Mouse (Mus musculus) CH12.LX (cell line): ENCODE results near the gene Prima1. TPM values are rescaled to one million over a fixed set of nuclear protein-coding genes. Genes with fewer than 3 reads are reported as not detected.

Source experiments
- DNase-seq: peaks from one replicate; pipeline ENCODE4 v3.0.0-alpha.2; 2013; ENCODE audit errors: extremely low read depth
- H3K27ac ChIP-seq: 2 replicates; pipeline ENCODE4 v1.5.1; 2012; ENCODE audit warnings: low read depth, mild to moderate bottlenecking, control low read depth, moderate library complexity; ENCODE audit not compliant: insufficient read depth
- H3K27me3 ChIP-seq: replicated peaks from 2 replicates; pipeline ENCODE3; 2012; ENCODE audit warnings: inconsistent platforms
- H3K36me3 ChIP-seq, 2 experiments: replicated peaks in 1 of 2; 2 replicates each; pipeline versions ENCODE3 to v1.6.1; 2012; ENCODE audit warnings: inconsistent platforms in 1 of 2, low read length in 1 of 2, mild to moderate bottlenecking in 1 of 2, mixed read lengths in 1 of 2, moderate library complexity in 1 of 2; ENCODE audit not compliant: control insufficient read depth in 1 of 2, insufficient read depth in 1 of 2
- H3K4me1 ChIP-seq, 2 experiments: 2 replicates each; pipeline ENCODE4 v1.6.1; 2012; ENCODE audit warnings: inconsistent platforms in 1 of 2, moderate library complexity in 1 of 2; ENCODE audit not compliant: insufficient read depth in 2 of 2, control insufficient read depth in 1 of 2
- H3K4me2 ChIP-seq: 2 replicates; pipeline ENCODE4 v1.6.1; 2012; ENCODE audit warnings: low read depth, mild to moderate bottlenecking, control low read depth; ENCODE audit not compliant: poor library complexity, insufficient read depth, severe bottlenecking
- H3K4me3 ChIP-seq, 3 experiments: fragments of 150-350 bp in 1 of 3; sonication (generic) in 1 of 3; replicated peaks in 1 of 3; 2 replicates each; pipeline versions ENCODE3 to v1.5.1; 2011 to 2012; ENCODE audit warnings: low read depth in 2 of 3, low read length in 2 of 3, mild to moderate bottlenecking in 2 of 3, moderate library complexity in 2 of 3, control low read depth in 1 of 3, improper control_type of control experiment in 1 of 3, inconsistent platforms in 1 of 3, mixed read lengths in 1 of 3; ENCODE audit not compliant: poor library complexity in 1 of 3
- H3K79me2 ChIP-seq: replicated peaks from 2 replicates; pipeline ENCODE4 v1.6.1; 2012; ENCODE audit warnings: mild to moderate bottlenecking, moderate library complexity; ENCODE audit not compliant: control insufficient read depth, poor library complexity, insufficient read depth, severe bottlenecking; ENCODE audit errors: extremely low read depth
- H3K9ac ChIP-seq: 2 replicates; pipeline ENCODE4 v1.6.1; 2012; ENCODE audit warnings: low read depth, mild to moderate bottlenecking, control low read depth, moderate library complexity; ENCODE audit not compliant: insufficient read depth
- H3K9me3 ChIP-seq: replicated peaks from 2 replicates; pipeline ENCODE3; 2012; ENCODE audit warnings: low read length, inconsistent platforms, mixed read lengths
- BHLHE40 ChIP-seq: IDR thresholded peaks from 2 replicates; pipeline ENCODE4 v1.6.1; 2011; ENCODE audit warnings: mild to moderate bottlenecking, low read depth, low read length, improper control_type of control experiment
- CHD2 ChIP-seq: IDR thresholded peaks from 2 replicates; pipeline ENCODE4 v1.6.1; 2011; ENCODE audit warnings: low read length, improper control_type of control experiment
- CTCF ChIP-seq, 2 experiments: IDR thresholded peaks in 1 of 2; conservative IDR thresholded peaks in 1 of 2; 2 replicates each; pipeline ENCODE4 v1.5.1; 2011 to 2012; ENCODE audit warnings: low read depth in 2 of 2, low read length in 2 of 2, improper control_type of control experiment in 1 of 2, inconsistent platforms in 1 of 2, mild to moderate bottlenecking in 1 of 2, moderate library complexity in 1 of 2
- EP300 ChIP-seq: IDR thresholded peaks from 2 replicates; pipeline ENCODE4 v1.6.1; 2011; ENCODE audit warnings: low read length, improper control_type of control experiment
- IRF4 ChIP-seq: IDR thresholded peaks from 2 replicates; pipeline ENCODE4 v1.6.1; 2014; ENCODE audit warnings: low read depth, mild to moderate bottlenecking, inconsistent platforms, low read length, improper control_type of control experiment
- JUN ChIP-seq: IDR thresholded peaks from 2 replicates; pipeline ENCODE4 v1.6.1; 2011; ENCODE audit warnings: low read depth, mild to moderate bottlenecking, low read length, improper control_type of control experiment, moderate library complexity; ENCODE audit not compliant: insufficient read depth
- JUND ChIP-seq: conservative IDR thresholded peaks from 2 replicates; pipeline ENCODE4 v1.6.1; 2011; ENCODE audit warnings: low read depth, low read length, improper control_type of control experiment
- KAT2A ChIP-seq: IDR thresholded peaks from 2 replicates; pipeline ENCODE4 v1.6.1; 2012; ENCODE audit warnings: low read length, improper control_type of control experiment, inconsistent platforms; ENCODE audit not compliant: insufficient replicate concordance
- MAFK ChIP-seq: IDR thresholded peaks from 2 replicates; pipeline ENCODE4 v1.6.1; 2011; ENCODE audit warnings: low read length, improper control_type of control experiment; ENCODE audit not compliant: insufficient replicate concordance
- MYC ChIP-seq: IDR thresholded peaks from 2 replicates; pipeline ENCODE4 v1.6.1; 2011; ENCODE audit warnings: low read depth, mild to moderate bottlenecking, improper control_type of control experiment, low read length
- NELFE ChIP-seq: IDR thresholded peaks from 2 replicates; pipeline ENCODE4 v1.6.1; 2011; ENCODE audit warnings: low read depth, low read length, improper control_type of control experiment
- POLR2AphosphoS2 ChIP-seq: IDR thresholded peaks from 2 replicates; pipeline ENCODE4 v1.6.1; 2011; ENCODE audit warnings: low read depth, low read length, improper control_type of control experiment
- RAD21 ChIP-seq: IDR thresholded peaks from 2 replicates; pipeline ENCODE4 v1.6.1; 2011; ENCODE audit warnings: low read depth, mild to moderate bottlenecking, low read length, improper control_type of control experiment, moderate library complexity
- SMC3 ChIP-seq: IDR thresholded peaks from 2 replicates; pipeline ENCODE4 v1.6.1; 2011; ENCODE audit warnings: low read depth, low read length, improper control_type of control experiment
- TBP ChIP-seq: conservative IDR thresholded peaks from 2 replicates; pipeline ENCODE4 v1.6.1; 2011; ENCODE audit warnings: low read depth, low read length, improper control_type of control experiment
- UBTF ChIP-seq: IDR thresholded peaks from 2 replicates; pipeline ENCODE4 v1.6.1; 2012; ENCODE audit warnings: low read depth, mild to moderate bottlenecking, inconsistent platforms, low read length, improper control_type of control experiment, moderate library complexity
- USF2 ChIP-seq: conservative IDR thresholded peaks from 2 replicates; pipeline ENCODE4 v1.6.1; 2011; ENCODE audit warnings: low read depth, low read length, improper control_type of control experiment
- ZKSCAN1 ChIP-seq: IDR thresholded peaks from 2 replicates; pipeline ENCODE4 v1.6.1; 2012; ENCODE audit warnings: low read depth, inconsistent platforms, low read length, improper control_type of control experiment, borderline replicate concordance
- ZNF384 ChIP-seq: IDR thresholded peaks from 2 replicates; pipeline ENCODE4 v1.6.1; 2012; ENCODE audit warnings: low read depth, low read length, improper control_type of control experiment, inconsistent platforms
- dilution Hi-C: fragments of 300-500 bp; cut with MboI; formaldehyde crosslinking; loops from 2 replicates; pipeline ENCODE4 v1.14.3; 2020; ENCODE audit warnings: low sequenced_read_pairs; ENCODE audit not compliant: extremely low pct_unique_long_range_greater_than_20kb, extremely low pct_ligation_motif_present
- in situ Hi-C: fragments of 300-500 bp; cut with MboI; formaldehyde crosslinking; loops from 3 replicates; pipeline ENCODE4 v1.14.3; 2019; ENCODE audit warnings: low sequenced_read_pairs, low pct_ligation_motif_present, low pct_unique_long_range_greater_than_20kb, mixed read lengths
- polyA plus RNA-seq: library from polyadenylated mRNA; unstranded; fragments of >175 nt; gene quantifications from 2 replicates; pipeline ENCODE4 v1.2.1, GENCODE M21; 2012; ENCODE audit warnings: low read depth; ENCODE audit not compliant: insufficient read length
- total RNA-seq, 2 experiments: library from RNA; depleted of rRNA; stranded (reverse); fragments of 300-350 nt in 1 of 2; fragments of >200 nt in 1 of 2; gene quantifications; 2 replicates each; pipeline ENCODE4 v1.2.3; 2012 to 2014

Prima1 gene
- total and polyA plus RNA-seq, 3 experiments = not detected

- in situ Hi-C loops (no loop called here), dilution Hi-C loops (no loop called here)
- Histone ChIP-seq H3K27ac (no peak overlapping the region), H3K4me1 (peaks cover 0 to 33% of the 10 kb centered on the region in 2 experiments; a peak in 2 of 4 replicates), H3K79me2 (no peaks in the 10 kb centered on the region), H3K36me3 (no peaks in the 10 kb centered on the region), H3K27me3 (no peaks in the 10 kb centered on the region), H3K4me3 (no peak overlapping the region), H3K9ac (no peak overlapping the region), H3K4me2 (no peak overlapping the region), H3K9me3 (no peaks in the 10 kb centered on the region)
- no peak for DNase-seq
- TF ChIP-seq SMC3 = no peak
- no peak for TF ChIP-seq MYC
- TF ChIP-seq ZKSCAN1 = no peak
- no peak for TF ChIP-seq NELFE
- no peak for TF ChIP-seq MAFK
- no peak for TF ChIP-seq IRF4
- no peak for TF ChIP-seq KAT2A
- TF ChIP-seq JUND = no peak
- no peak for TF ChIP-seq JUN
- no peak for TF ChIP-seq CTCF (conservative IDR thresholded peaks at IDR 0.05 in 1 of 2, IDR thresholded peaks at IDR 0.05 in 1 of 2; ENCODE audit: low read depth in 2 of 2, low read length in 2 of 2)
- no peak for TF ChIP-seq BHLHE40
- TF ChIP-seq POLR2AphosphoS2 = no peak
- TF ChIP-seq UBTF = no peak
- no peak for TF ChIP-seq EP300
- no peak for TF ChIP-seq RAD21
- no peak for TF ChIP-seq ZNF384
- TF ChIP-seq CHD2 = no peak
- TF ChIP-seq TBP = no peak
Observed at GRCm38 (mm10) chr12:103251151-103251550, 9.2 kb upstream of the Prima1 start.

- Histone ChIP-seq H3K79me2 (no peaks in the 10 kb centered on the region), H3K9ac (no peak overlapping the region), H3K36me3 (no peaks in the 10 kb centered on the region), H3K9me3 (no peaks in the 10 kb centered on the region), H3K4me1 (peaks cover 0 to 33% of the 10 kb centered on the region in 2 experiments; a peak in 2 of 4 replicates), H3K27me3 (no peaks in the 10 kb centered on the region), H3K27ac (no peak overlapping the region), H3K4me3 (no peak overlapping the region), H3K4me2 (no peak overlapping the region; the same call in 1 of the 2 replicates)
- TF ChIP-seq EP300 (peak; percentile 71), JUN (no peak), USF2 (no peak), CTCF (conservative IDR thresholded peaks at IDR 0.05 in 1 of 2, IDR thresholded peaks at IDR 0.05 in 1 of 2; ENCODE audit: low read depth in 2 of 2, low read length in 2 of 2) (no peak)
- in situ Hi-C loops = no loop called here
- dilution Hi-C loops = no loop called here
- DNase-seq = peak; percentile 40
Observed at GRCm38 (mm10) chr12:103250333-103250732, 8.4 kb upstream of the Prima1 start.
